Mouse (Mus musculus) small intestine, adult 2 months (tissue): ENCODE data around the gene Rabgap1l.

Source experiments
- CTCF ChIP-seq: fragments of 200-500 bp; IDR thresholded peaks from 2 replicates; pipeline ENCODE4 v1.5.1; 2012; ENCODE audit warnings: low read depth, mild to moderate bottlenecking, control low read depth, inconsistent platforms, low read length, moderate library complexity, mixed read lengths; ENCODE audit not compliant: insufficient replicate concordance, insufficient read length; ENCODE audit errors: extremely low read depth
- POLR2A ChIP-seq: fragments of 200-500 bp; IDR thresholded peaks from 2 replicates; pipeline ENCODE4 v1.6.1; 2012; ENCODE audit warnings: low read depth, mild to moderate bottlenecking, control low read depth, inconsistent platforms, low read length, moderate library complexity

- no peak for TF ChIP-seq CTCF
- no peak for TF ChIP-seq POLR2A
Measured at GRCm38 (mm10) chr1:160814198-160814597, 21.2 kb upstream of the Rabgap1l start.
